Mouse (Mus musculus) embryonic facial prominence, embryonic 11.5 days (tissue): ENCODE measurements around the gene Tmem91. TPM values are rescaled to one million over a fixed set of nuclear protein-coding genes. Genes with fewer than 3 reads are reported as not detected.
A peak's percentile ranks its signal among the peaks of the same experiment; 100 is the strongest.
"Not testable (repeated sequence)": the region's sequence is repeated elsewhere in the genome, so short reads cannot be mapped to it uniquely, and the experiment has no call there.

Experiments
- ATAC-seq: fragments of 200-750 bp; cut with Nextera tagmentation; replicated peaks from 2 replicates; pipeline ENCODE4 v1.8.0; 2017; ENCODE audit warnings: low read depth; ENCODE audit not compliant: insufficient number of reproducible peaks, low FRiP score, low TSS enrichment
- DNase-seq: peaks from one replicate; pipeline ENCODE4 v3.0.0-alpha.2; 2015; ENCODE audit warnings: low spot score
- H3K27ac ChIP-seq: fragments of 300-500 bp; sonication (generic); replicated peaks from 2 replicates; pipeline ENCODE4 v1.5.1; 2014; ENCODE audit warnings: mild to moderate bottlenecking, low read depth, low read length, control low read depth
- H3K27me3 ChIP-seq: fragments of 300-500 bp; sonication (generic); 2 replicates; pipeline ENCODE4 v1.6.1; 2014; ENCODE audit warnings: mild to moderate bottlenecking, low read length, moderate library complexity, mixed read lengths; ENCODE audit not compliant: control insufficient read depth, insufficient read depth
- H3K36me3 ChIP-seq: fragments of 300-500 bp; sonication (generic); replicated peaks from 2 replicates; pipeline ENCODE4 v1.6.1; 2014; ENCODE audit warnings: low read depth, mild to moderate bottlenecking, low read length, moderate library complexity, mixed read lengths; ENCODE audit not compliant: control insufficient read depth, insufficient read depth
- H3K4me1 ChIP-seq: fragments of 300-500 bp; sonication (generic); 2 replicates; pipeline ENCODE4 v1.6.1; 2014; ENCODE audit warnings: low read length, mixed read lengths; ENCODE audit not compliant: control insufficient read depth, insufficient read depth
- H3K4me2 ChIP-seq: fragments of 300-500 bp; sonication (generic); 2 replicates; pipeline ENCODE4 v1.6.1; 2014; ENCODE audit warnings: low read depth, mild to moderate bottlenecking, control low read depth, low read length, moderate library complexity
- H3K4me3 ChIP-seq: fragments of 300-500 bp; sonication (generic); 2 replicates; pipeline ENCODE4 v1.5.1; 2014; ENCODE audit warnings: low read depth, low read length, control low read depth
- H3K9ac ChIP-seq: fragments of 300-500 bp; sonication (generic); replicated peaks from 2 replicates; pipeline ENCODE4 v1.6.1; 2014; ENCODE audit warnings: mild to moderate bottlenecking, control low read depth, low read length
- H3K9me3 ChIP-seq: fragments of 300-500 bp; sonication (generic); replicated peaks from 2 replicates; pipeline ENCODE4 v1.6.1; 2016; ENCODE audit warnings: mild to moderate bottlenecking, low read length, inconsistent platforms, mixed read lengths; ENCODE audit not compliant: control insufficient read depth
- WGBS: fragments of 180-500 bp; shearing (Covaris S2); extraction: QIAGEN DNeasy Blood & Tissue Kit; methylation state at CpG from one replicate; pipeline ENCODE4 v1.1.7; 2014; 5-methylcytosine and 5-hydroxymethylcytosine counted together
- polyA plus RNA-seq: library from polyadenylated mRNA; unstranded; fragments of >200 nt; fragmentation: Nextera tagmentation; extraction: Ambion mirVana; gene quantifications from 2 replicates; pipeline ENCODE4 v1.2.1, GENCODE M21; 2014

Tmem91 gene
- 0.70 and 1.0 TPM in 2 replicates for polyA plus RNA-seq

- Histone ChIP-seq H3K4me1 (no peaks in the 10 kb centered on the region), H3K27ac (no peak within 1 kb of the TSS), H3K9ac (peak within 1 kb of the TSS; percentile 22; the same call in 1 of the 2 replicates), H3K36me3 (no peaks in the 10 kb centered on the region), H3K4me3 (peak within 1 kb of the TSS; percentile 19), H3K9me3 (no peaks in the 10 kb centered on the region), H3K27me3 (peaks cover 26% of the 10 kb centered on the region), H3K4me2 (peak within 1 kb of the TSS; percentile 43)
- ATAC-seq (no peak), DNase-seq (no peak)
- WGBS = 2% methylated on average over 29 of the region's 29 CpGs
Measured at GRCm38 (mm10) chr7:25674719-25675300, at the start of gene Tmem91. Tmem91 (minus strand) TSS chr7:25675166.

GRCm38 (mm10) chr7:25721776-25722175 lies 46.8 kb upstream of the Tmem91 start:
- not testable (repeated sequence) for H3K9ac ChIP-seq, H3K9me3 ChIP-seq, ATAC-seq, H3K4me2 ChIP-seq, H3K27me3 ChIP-seq, H3K27ac ChIP-seq, H3K4me3 ChIP-seq, H3K4me1 ChIP-seq, DNase-seq
- H3K36me3 ChIP-seq = peaks cover 29% of the 10 kb centered on the region

DNA sequence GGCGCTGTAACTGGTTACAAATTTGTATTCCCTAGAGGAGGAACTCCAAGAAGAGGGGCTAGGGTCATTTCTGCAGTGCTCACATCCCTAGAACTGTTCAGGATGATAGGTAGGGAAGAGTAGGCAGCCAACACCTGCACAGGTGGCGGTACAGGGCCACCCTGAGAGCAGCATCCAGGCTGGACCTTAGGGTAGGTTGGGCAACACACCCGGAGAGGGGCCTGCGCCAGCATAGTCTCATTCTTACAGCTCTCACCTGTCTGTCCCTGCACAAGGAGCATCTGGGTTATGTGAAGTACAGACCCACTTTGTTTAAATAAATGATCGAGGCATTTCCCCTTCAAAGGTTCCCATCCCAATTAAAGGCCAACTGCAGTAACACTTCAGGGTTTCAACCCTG lies 45.8 kb upstream of the Tmem91 start:
- Histone ChIP-seq H3K36me3 (peaks cover 29% of the 10 kb centered on the region), H3K9me3 (no peaks in the 10 kb centered on the region), H3K27me3 (no peaks in the 10 kb centered on the region), H3K27ac (no peak overlapping the region), H3K9ac (no peak overlapping the region), H3K4me3 (no peak overlapping the region), H3K4me1 (no peaks in the 10 kb centered on the region), H3K4me2 (no peak overlapping the region)
- no peak for DNase-seq
- WGBS = 91% methylated on average over 5 of the region's 5 CpGs
- no peak for ATAC-seq

- ATAC-seq = peak; percentile 46; the same call in 1 of the 2 replicates
- H3K27ac ChIP-seq = no peak overlapping the region
Measured at GRCm38 (mm10) chr7:25719761-25720610, 45.0 kb upstream of the Tmem91 start.

GRCm38 (mm10) chr7:25718788-25719417 lies 43.9 kb upstream of the Tmem91 start, which contains the start of gene Ccdc97:
Ccdc97 (minus strand) TSS chr7:25719088.
- WGBS = 5% methylated on average over 32 of the region's 32 CpGs
- H3K27ac ChIP-seq = peak within 1 kb of the TSS; percentile 56; the same call in 1 of the 2 replicates
- peak within 1 kb of the TSS; percentile 70 for H3K4me3 ChIP-seq
- peak within 1 kb of the TSS; percentile 76 for H3K9ac ChIP-seq
- H3K4me2 ChIP-seq = peak within 1 kb of the TSS; percentile 76
- no peaks in the 10 kb centered on the region for H3K27me3 ChIP-seq
- no peaks in the 10 kb centered on the region for H3K9me3 ChIP-seq
- H3K36me3 ChIP-seq = peaks cover 30% of the 10 kb centered on the region
- ATAC-seq = peak; percentile 71
- H3K4me1 ChIP-seq = no peaks in the 10 kb centered on the region
- peak; percentile 96 for DNase-seq

More at GRCm38 (mm10) chr7:25719761-25720610, 45.0 kb upstream of the Tmem91 start:
- WGBS = 60% methylated on average over 10 of the region's 10 CpGs
- Histone ChIP-seq H3K27me3 (no peaks in the 10 kb centered on the region), H3K4me3 (no peak overlapping the region), H3K4me1 (no peaks in the 10 kb centered on the region), H3K36me3 (peaks cover 31% of the 10 kb centered on the region), H3K9ac (no peak overlapping the region), H3K9me3 (no peaks in the 10 kb centered on the region), H3K4me2 (no peak overlapping the region)
- DNase-seq = peak; percentile 81

- Histone ChIP-seq H3K9ac (no peak overlapping the region), H3K4me2 (no peak overlapping the region), H3K4me1 (peaks cover under 1% of the 10 kb centered on the region; the same call in 1 of the 2 replicates), H3K36me3 (peaks cover 21% of the 10 kb centered on the region), H3K9me3 (no peaks in the 10 kb centered on the region), H3K4me3 (no peak overlapping the region), H3K27ac (no peak overlapping the region), H3K27me3 (no peaks in the 10 kb centered on the region)
- no peak for DNase-seq
- 90% methylated on average over 3 of the region's 3 CpGs for WGBS
- ATAC-seq = no peak
Measured at GRCm38 (mm10) chr7:25717478-25717877, 42.5 kb upstream of the Tmem91 start.

GRCm38 (mm10) chr7:25715731-25716271 lies 40.8 kb upstream of the Tmem91 start:
- peaks cover 18% of the 10 kb centered on the region for H3K36me3 ChIP-seq
- H3K4me2 ChIP-seq = no peak overlapping the region
- peaks cover 10% of the 10 kb centered on the region for H3K4me1 ChIP-seq
- ATAC-seq (no peak), DNase-seq (no peak)
- 95% methylated on average over 22 of the region's 22 CpGs for WGBS
- no peak overlapping the region for H3K9ac ChIP-seq
- no peaks in the 10 kb centered on the region for H3K9me3 ChIP-seq
- no peaks in the 10 kb centered on the region for H3K27me3 ChIP-seq
- no peak overlapping the region for H3K27ac ChIP-seq
- H3K4me3 ChIP-seq = no peak overlapping the region
